Mouse (Mus musculus) liver, adult 2 months (tissue): ENCODE results near the gene Ltbp4. TPM values are rescaled to one million over a fixed set of nuclear protein-coding genes. Genes with fewer than 3 reads are reported as not detected.
A peak's percentile ranks its signal among the peaks of the same experiment; 100 is the strongest.

Experiments used
- DNase-seq: peaks from one replicate; pipeline ENCODE4 v3.0.0-alpha.2; 2011; ENCODE audit warnings: low read depth, low spot score; ENCODE audit errors: extremely low read depth
- H3K27ac ChIP-seq: fragments of 200-500 bp; replicated peaks from 2 replicates; pipeline ENCODE4 v1.5.1; 2012; ENCODE audit warnings: low read depth, mild to moderate bottlenecking, control low read depth, inconsistent platforms, low read length; ENCODE audit not compliant: insufficient read depth
- H3K27me3 ChIP-seq: fragments of 200-500 bp; 2 replicates; pipeline ENCODE4 v1.6.1; 2012; ENCODE audit warnings: mild to moderate bottlenecking, moderate library complexity, low read length, inconsistent platforms; ENCODE audit not compliant: control insufficient read depth, insufficient read depth
- H3K36me3 ChIP-seq: fragments of 200-500 bp; 2 replicates; pipeline ENCODE4 v1.6.1; 2012; ENCODE audit warnings: low read length, inconsistent platforms; ENCODE audit not compliant: control insufficient read depth, insufficient read depth
- H3K4me1 ChIP-seq: fragments of 200-500 bp; 2 replicates; pipeline ENCODE4 v1.6.1; 2011; ENCODE audit warnings: low read length; ENCODE audit not compliant: control insufficient read depth, insufficient read depth
- H3K4me3 ChIP-seq: fragments of 200-500 bp; 2 replicates; pipeline ENCODE4 v1.5.1; 2011; ENCODE audit warnings: low read depth, mild to moderate bottlenecking, control low read depth, low read length, moderate library complexity; ENCODE audit not compliant: insufficient read depth
- H3K79me2 ChIP-seq: fragments of 200-500 bp; 2 replicates; pipeline ENCODE4 v1.6.1; 2012; ENCODE audit warnings: inconsistent platforms, mild to moderate bottlenecking, low read length, moderate library complexity; ENCODE audit not compliant: control insufficient read depth, insufficient read depth
- H3K9ac ChIP-seq: fragments of 200-500 bp; 2 replicates; pipeline ENCODE4 v1.6.1; 2012; ENCODE audit warnings: low read depth, mild to moderate bottlenecking, control low read depth, inconsistent platforms, low read length
- CTCF ChIP-seq: fragments of 200-500 bp; IDR thresholded peaks from 2 replicates; pipeline ENCODE4 v1.5.1; 2011; ENCODE audit warnings: low read depth, low read length, control low read depth
- POLR2A ChIP-seq: fragments of 200-500 bp; IDR thresholded peaks from 2 replicates; pipeline ENCODE4 v1.6.1; 2011; ENCODE audit warnings: low read length, control low read depth; ENCODE audit not compliant: insufficient read depth; ENCODE audit errors: extremely low read depth
- WGBS: fragments of 180-500 bp; shearing (Covaris S2); methylation state at CpG from one replicate; pipeline ENCODE4 v1.1.7; 2018; 5-methylcytosine and 5-hydroxymethylcytosine counted together
- polyA plus RNA-seq: library from polyadenylated mRNA; depleted of rRNA; stranded (reverse); fragments of >200 nt; gene quantifications from 2 replicates; pipeline ENCODE4 v1.2.3, GENCODE M21; 2012
- total RNA-seq: library from RNA; depleted of rRNA; stranded (reverse); fragments of >200 nt; gene quantifications from 2 replicates; pipeline ENCODE4 v1.2.3, GENCODE M21; 2014

Gene Ltbp4
- total and polyA plus RNA-seq, 2 experiments, result 9.4 to 29.2 TPM

- no peak overlapping the region for H3K4me3 ChIP-seq
- no peaks in the 10 kb centered on the region for H3K79me2 ChIP-seq
- H3K36me3 ChIP-seq, result no peaks in the 10 kb centered on the region
- WGBS, result 93% methylated on average over 12 of the region's 12 CpGs
- DNase-seq, result no peak
- H3K4me1 ChIP-seq, result peaks cover 2% of the 10 kb centered on the region; the same call in 1 of the 2 replicates
- no peak overlapping the region for H3K9ac ChIP-seq
- H3K27ac ChIP-seq, result no peak overlapping the region
- TF ChIP-seq POLR2A, result no peak
- TF ChIP-seq CTCF, result no peak
- no peaks in the 10 kb centered on the region; the same call in 1 of the 2 replicates for H3K27me3 ChIP-seq
Measured at GRCm38 (mm10) chr7:27311651-27312284, 25.7 kb downstream of the Ltbp4 start.

GRCm38 (mm10) chr7:27310996-27311535 lies 26.4 kb downstream of the Ltbp4 start:
- no peak overlapping the region for H3K4me3 ChIP-seq
- no peak for DNase-seq
- H3K27me3 ChIP-seq, result no peaks in the 10 kb centered on the region; the same call in 1 of the 2 replicates
- WGBS, result 62% methylated on average over 8 of the region's 8 CpGs
- H3K4me1 ChIP-seq, result peaks cover 2% of the 10 kb centered on the region; the same call in 1 of the 2 replicates
- no peaks in the 10 kb centered on the region for H3K36me3 ChIP-seq
- no peaks in the 10 kb centered on the region for H3K79me2 ChIP-seq
- no peak overlapping the region for H3K27ac ChIP-seq
- no peak for TF ChIP-seq CTCF
- TF ChIP-seq POLR2A, result no peak
- H3K9ac ChIP-seq, result no peak overlapping the region

- H3K27ac ChIP-seq, result no peak overlapping the region
- H3K36me3 ChIP-seq, result no peaks in the 10 kb centered on the region
- no peaks in the 10 kb centered on the region for H3K79me2 ChIP-seq
- WGBS, result 22% methylated on average over 17 of the region's 17 CpGs
- no peak overlapping the region for H3K4me3 ChIP-seq
- TF ChIP-seq POLR2A (no peak), CTCF (no peak)
- H3K4me1 ChIP-seq, result peaks cover 2% of the 10 kb centered on the region; the same call in 1 of the 2 replicates
- no peaks in the 10 kb centered on the region; the same call in 1 of the 2 replicates for H3K27me3 ChIP-seq
- no peak overlapping the region for H3K9ac ChIP-seq
- no peak for DNase-seq
Measured at GRCm38 (mm10) chr7:27310306-27310705, 27.2 kb downstream of the Ltbp4 start.

- no peaks in the 10 kb centered on the region; the same call in 1 of the 2 replicates for H3K27me3 ChIP-seq
- H3K9ac ChIP-seq, result no peak overlapping the region
- H3K36me3 ChIP-seq, result no peaks in the 10 kb centered on the region
- H3K79me2 ChIP-seq, result no peaks in the 10 kb centered on the region
- no peak overlapping the region for H3K27ac ChIP-seq
- no peak for TF ChIP-seq CTCF
- TF ChIP-seq POLR2A, result no peak
- WGBS, result 92% methylated on average over 3 of the region's 3 CpGs
- no peak overlapping the region for H3K4me3 ChIP-seq
- no peak for DNase-seq
- peaks cover 2% of the 10 kb centered on the region; the same call in 1 of the 2 replicates for H3K4me1 ChIP-seq
Measured at GRCm38 (mm10) chr7:27309832-27310231, 27.7 kb downstream of the Ltbp4 start.

GRCm38 (mm10) chr7:27308821-27309549 lies 28.5 kb downstream of the Ltbp4 start:
- no peak for TF ChIP-seq POLR2A
- 28% methylated on average over 28 of the region's 28 CpGs for WGBS

More at GRCm38 (mm10) chr7:27308821-27309549, 28.5 kb downstream of the Ltbp4 start:
- DNase-seq, result no peak
- H3K79me2 ChIP-seq, result no peaks in the 10 kb centered on the region
- H3K27ac ChIP-seq, result no peak overlapping the region
- H3K9ac ChIP-seq, result 0 out of 2 replicates have a peak overlapping the region, but pooled peaks have one; percentile 40
- H3K27me3 ChIP-seq, result no peaks in the 10 kb centered on the region; the same call in 1 of the 2 replicates
- peak overlapping the region; percentile 33; the same call in 1 of the 2 replicates for H3K4me3 ChIP-seq
- H3K4me1 ChIP-seq, result peaks cover 2% of the 10 kb centered on the region; the same call in 1 of the 2 replicates
- H3K36me3 ChIP-seq, result no peaks in the 10 kb centered on the region
